Mouse (Mus musculus): ENCODE data around the gene Vmn1r237.

- TF ChIP-seq CTCF (IDR thresholded peaks at IDR 0.05; ENCODE audit: low read depth, low read length) (no peak), TAL1 (conservative IDR thresholded peaks at IDR 0.05; ENCODE audit: low read depth, low read length) (no peak), GATA1 (IDR thresholded peaks at IDR 0.05; ENCODE audit: borderline replicate concordance, low read length) (no peak)
These were observed 29.0 kb upstream of the Vmn1r237 start, which contains the start of gene Vmn1r236 for GRCm38 (mm10) chr17:21282642-21283041.

Data from G1E (cell line).